Mouse (Mus musculus) heart, postnatal 0 days (tissue): ENCODE results near the gene Hist1h3d. TPM values are rescaled to one million over a fixed set of nuclear protein-coding genes. Genes with fewer than 3 reads are reported as not detected.

ENCODE experiments used
- ATAC-seq: fragments of 200-750 bp; cut with Nextera tagmentation; 2 replicates; pipeline ENCODE4 v1.8.0; 2017; ENCODE audit warnings: low read depth, moderate number of reproducible peaks, moderate library complexity; ENCODE audit not compliant: insufficient read depth
- DNase-seq: peaks from one replicate; pipeline ENCODE4 v3.0.0-alpha.2; 2016; ENCODE audit warnings: low spot score
- H3K27ac ChIP-seq: fragments of 300-500 bp; sonication (generic); 2 replicates; pipeline ENCODE4 v1.5.1; 2014; ENCODE audit warnings: low read depth, mild to moderate bottlenecking
- H3K27me3 ChIP-seq: fragments of 300-500 bp; sonication (generic); 2 replicates; pipeline ENCODE4 v1.6.1; 2014; ENCODE audit warnings: low read length, mixed read lengths; ENCODE audit not compliant: control insufficient read depth, insufficient read depth
- H3K36me3 ChIP-seq: fragments of 300-500 bp; sonication (generic); replicated peaks from 2 replicates; pipeline ENCODE4 v1.6.1; 2014; ENCODE audit warnings: low read length, mixed read lengths; ENCODE audit not compliant: control insufficient read depth, insufficient read depth
- H3K4me1 ChIP-seq: fragments of 300-500 bp; sonication (generic); 2 replicates; pipeline ENCODE4 v1.6.1; 2014; ENCODE audit warnings: antibody characterized with exemption; ENCODE audit not compliant: control insufficient read depth, insufficient read depth
- H3K4me2 ChIP-seq: fragments of 300-500 bp; sonication (generic); 2 replicates; pipeline ENCODE4 v1.6.1; 2014; ENCODE audit warnings: low read depth, mild to moderate bottlenecking, low read length, moderate library complexity
- H3K4me3 ChIP-seq: fragments of 300-500 bp; sonication (generic); 2 replicates; pipeline ENCODE4 v1.5.1; 2014; ENCODE audit warnings: low read depth, low read length
- H3K9ac ChIP-seq: fragments of 300-500 bp; sonication (generic); replicated peaks from 2 replicates; pipeline ENCODE4 v1.6.1; 2014; ENCODE audit warnings: low read depth, low read length, mixed read lengths
- H3K9me3 ChIP-seq: fragments of 300-500 bp; sonication (generic); replicated peaks from 2 replicates; pipeline ENCODE4 v1.6.1; 2016; ENCODE audit warnings: low read length; ENCODE audit not compliant: control insufficient read depth
- CTCF ChIP-seq: IDR thresholded peaks from 2 replicates; pipeline ENCODE4 v1.5.1; 2016; ENCODE audit warnings: antibody characterized with exemption, control low read depth, low read depth
- EP300 ChIP-seq: IDR thresholded peaks from 2 replicates; pipeline ENCODE4 v1.6.1; 2016; ENCODE audit warnings: antibody characterized with exemption, low read depth
- WGBS: fragments of 180-500 bp; shearing (Covaris S2); extraction: QIAGEN DNeasy Blood & Tissue Kit; methylation state at CpG from one replicate; pipeline ENCODE4 v1.1.7; 2014; 5-methylcytosine and 5-hydroxymethylcytosine counted together
- polyA plus RNA-seq: library from polyadenylated mRNA; unstranded; fragments of >200 nt; fragmentation: Nextera tagmentation; extraction: Ambion mirVana; gene quantifications from 2 replicates; pipeline ENCODE4 v1.2.1, GENCODE M21; 2015
- total RNA-seq: library from RNA; depleted of rRNA; stranded (reverse); fragments of >200 nt; gene quantifications from 2 replicates; pipeline ENCODE4 v1.2.3, GENCODE M21; 2014; ENCODE audit warnings: low replicate concordance

Hist1h3d gene
- total and polyA plus RNA-seq, 2 experiments from 2014 or later = 1.2 to 116 TPM

DNA sequence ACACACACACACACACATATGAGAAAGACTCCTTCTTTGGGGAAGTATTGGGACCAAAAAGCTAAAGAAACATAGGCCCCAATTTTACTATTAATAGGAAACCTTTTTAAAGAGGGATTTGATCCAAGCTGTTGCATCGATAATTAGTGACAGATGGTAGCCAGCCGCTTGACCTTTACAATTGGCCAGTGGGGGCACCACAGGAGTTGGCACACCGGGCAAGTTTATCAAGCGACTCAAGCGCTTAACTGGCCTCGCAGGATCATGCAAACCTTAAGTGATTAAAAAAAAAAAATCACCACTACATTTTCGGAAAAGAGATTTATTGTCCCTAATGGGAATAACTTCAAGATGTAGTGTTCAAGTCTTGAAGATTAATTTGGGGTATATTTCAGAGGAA is 17.1 kb downstream of the Hist1h3d start:
- H3K27me3 ChIP-seq = no peaks in the 10 kb centered on the region
- peak overlapping the region; percentile 61; the same call in 1 of the 2 replicates for H3K27ac ChIP-seq

DNA sequence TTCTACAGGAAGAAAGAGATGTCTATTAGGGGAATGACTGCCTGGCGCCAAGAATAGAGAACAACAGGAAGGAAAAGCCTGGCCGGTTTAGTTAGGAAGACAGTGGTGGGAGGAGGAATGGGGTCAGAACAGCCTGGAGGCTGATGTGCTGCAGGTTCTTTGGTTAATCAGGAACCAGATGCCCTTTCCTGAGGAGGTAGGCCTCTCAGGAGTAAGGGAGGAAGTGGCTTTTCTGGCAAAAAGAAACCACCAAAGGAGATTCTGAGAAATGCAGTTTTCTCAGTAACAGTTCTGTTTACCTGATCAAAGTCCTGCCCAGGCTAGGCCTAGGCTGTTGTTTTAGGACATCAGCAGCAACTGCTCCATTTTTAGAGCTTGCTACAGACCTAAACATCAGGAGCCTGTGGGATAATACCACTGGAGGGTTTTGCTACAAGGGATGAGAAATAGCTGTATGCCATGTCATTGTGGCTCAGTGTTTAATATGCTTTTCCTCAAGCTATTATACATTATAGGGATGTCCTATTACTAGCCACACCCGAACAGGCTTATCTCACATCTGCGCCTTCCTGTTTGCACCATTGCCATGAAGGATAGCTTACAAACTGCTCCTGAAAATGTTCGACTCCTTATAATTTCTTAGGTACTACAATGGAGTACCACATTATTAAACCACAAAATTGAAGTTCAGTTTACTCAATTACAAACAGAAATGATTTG is 17.6 kb downstream of the Hist1h3d start:
- no peaks in the 10 kb centered on the region for H3K36me3 ChIP-seq
- no peaks in the 10 kb centered on the region for H3K9me3 ChIP-seq
- H3K27me3 ChIP-seq = no peaks in the 10 kb centered on the region
- no peak for TF ChIP-seq EP300
- TF ChIP-seq CTCF = no peak
- no peak; the same call in 1 of the 2 replicates for ATAC-seq
- peak overlapping the region; percentile 61; the same call in 1 of the 2 replicates for H3K27ac ChIP-seq
- no peak overlapping the region for H3K4me2 ChIP-seq
- H3K4me1 ChIP-seq = no peaks in the 10 kb centered on the region
- H3K4me3 ChIP-seq = no peak overlapping the region
- DNase-seq = no peak
- 55% methylated on average over 5 of the region's 5 CpGs for WGBS
- no peak overlapping the region for H3K9ac ChIP-seq

More for the DNA sequence above, 17.1 kb downstream of the Hist1h3d start:
- Histone ChIP-seq H3K4me3 (no peak overlapping the region), H3K36me3 (no peaks in the 10 kb centered on the region), H3K9ac (no peak overlapping the region), H3K4me1 (no peaks in the 10 kb centered on the region), H3K4me2 (no peak overlapping the region), H3K9me3 (no peaks in the 10 kb centered on the region)
- no peak for ATAC-seq
- no peak for TF ChIP-seq EP300
- no peak for TF ChIP-seq CTCF
- DNase-seq = no peak
- WGBS = 82% methylated on average over 7 of the region's 7 CpGs

DNA sequence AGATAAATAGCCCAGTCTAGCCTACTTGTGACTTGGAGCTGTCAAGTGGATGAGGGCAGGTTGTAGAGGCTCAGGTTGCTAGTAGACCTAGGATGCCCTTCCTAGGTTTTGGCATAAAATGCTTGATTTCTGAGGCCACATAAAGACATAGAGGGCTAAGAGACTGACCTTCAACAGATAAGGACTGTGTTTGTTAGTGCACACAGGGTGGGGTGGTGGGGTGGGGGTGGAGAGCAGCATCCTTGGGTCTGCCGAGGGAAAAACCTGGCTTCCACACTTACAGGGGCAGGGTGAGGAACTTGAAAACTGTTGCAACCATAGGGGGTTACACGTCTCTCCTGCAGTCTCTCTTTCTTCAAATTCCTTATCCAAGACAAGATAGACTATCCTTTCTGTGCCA is 19.6 kb downstream of the Hist1h3d start:
- ATAC-seq (no peak), DNase-seq (no peak)
- no peaks in the 10 kb centered on the region for H3K9me3 ChIP-seq
- H3K9ac ChIP-seq = no peak overlapping the region
- H3K27me3 ChIP-seq = no peaks in the 10 kb centered on the region
- H3K27ac ChIP-seq = no peak overlapping the region
- H3K4me3 ChIP-seq = no peak overlapping the region
- no peaks in the 10 kb centered on the region for H3K36me3 ChIP-seq
- H3K4me2 ChIP-seq = no peak overlapping the region
- 62% methylated on average over 2 of the region's 2 CpGs for WGBS
- TF ChIP-seq EP300 = no peak
- no peak for TF ChIP-seq CTCF
- H3K4me1 ChIP-seq = no peaks in the 10 kb centered on the region

GRCm38 (mm10) chr13:23595622-23596372 is 20.2 kb downstream of the Hist1h3d start:
- Histone ChIP-seq H3K36me3 (no peaks in the 10 kb centered on the region), H3K4me3 (no peak overlapping the region), H3K27me3 (no peaks in the 10 kb centered on the region), H3K9ac (no peak overlapping the region), H3K9me3 (no peaks in the 10 kb centered on the region), H3K4me1 (no peaks in the 10 kb centered on the region), H3K4me2 (no peak overlapping the region), H3K27ac (no peak overlapping the region)
- TF ChIP-seq CTCF = no peak
- no peak for TF ChIP-seq EP300
- DNase-seq = no peak
- WGBS = 66% methylated on average over 7 of the region's 7 CpGs
- ATAC-seq = no peak

DNA sequence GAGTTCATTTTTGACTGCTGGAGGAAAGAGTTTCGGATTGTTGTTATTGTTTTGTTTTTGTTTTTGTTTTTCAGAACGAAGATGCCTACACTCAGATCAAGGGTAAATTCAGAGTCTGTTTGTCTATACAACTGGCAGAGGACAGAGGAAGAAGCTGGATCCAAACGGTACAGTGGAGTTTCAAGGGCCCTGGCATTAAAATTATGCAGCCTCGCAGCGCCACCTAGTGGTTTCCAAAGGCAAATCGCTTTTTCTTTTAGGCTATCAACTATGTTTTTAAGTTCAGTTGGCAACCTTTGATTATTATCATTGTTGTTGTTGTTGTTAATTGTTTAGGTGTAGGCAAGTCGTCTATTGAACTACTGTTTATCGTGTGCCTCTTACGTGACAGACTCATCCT is 22.4 kb downstream of the Hist1h3d start:
- no peak for ATAC-seq
- 6% methylated on average over 9 of the region's 9 CpGs for WGBS

More for the DNA sequence above, 22.4 kb downstream of the Hist1h3d start:
- H3K4me2 ChIP-seq = no peak overlapping the region
- no peak overlapping the region for H3K4me3 ChIP-seq
- no peak overlapping the region for H3K9ac ChIP-seq
- H3K9me3 ChIP-seq = no peaks in the 10 kb centered on the region
- H3K27me3 ChIP-seq = no peaks in the 10 kb centered on the region
- no peak overlapping the region for H3K27ac ChIP-seq
- H3K4me1 ChIP-seq = no peaks in the 10 kb centered on the region
- peak; percentile 76 for DNase-seq
- TF ChIP-seq CTCF (peak; percentile 81), EP300 (no peak)
- no peaks in the 10 kb centered on the region for H3K36me3 ChIP-seq
